Mouse (Mus musculus): ENCODE measurements around the gene Ptprk.

Ptprk gene

DNA sequence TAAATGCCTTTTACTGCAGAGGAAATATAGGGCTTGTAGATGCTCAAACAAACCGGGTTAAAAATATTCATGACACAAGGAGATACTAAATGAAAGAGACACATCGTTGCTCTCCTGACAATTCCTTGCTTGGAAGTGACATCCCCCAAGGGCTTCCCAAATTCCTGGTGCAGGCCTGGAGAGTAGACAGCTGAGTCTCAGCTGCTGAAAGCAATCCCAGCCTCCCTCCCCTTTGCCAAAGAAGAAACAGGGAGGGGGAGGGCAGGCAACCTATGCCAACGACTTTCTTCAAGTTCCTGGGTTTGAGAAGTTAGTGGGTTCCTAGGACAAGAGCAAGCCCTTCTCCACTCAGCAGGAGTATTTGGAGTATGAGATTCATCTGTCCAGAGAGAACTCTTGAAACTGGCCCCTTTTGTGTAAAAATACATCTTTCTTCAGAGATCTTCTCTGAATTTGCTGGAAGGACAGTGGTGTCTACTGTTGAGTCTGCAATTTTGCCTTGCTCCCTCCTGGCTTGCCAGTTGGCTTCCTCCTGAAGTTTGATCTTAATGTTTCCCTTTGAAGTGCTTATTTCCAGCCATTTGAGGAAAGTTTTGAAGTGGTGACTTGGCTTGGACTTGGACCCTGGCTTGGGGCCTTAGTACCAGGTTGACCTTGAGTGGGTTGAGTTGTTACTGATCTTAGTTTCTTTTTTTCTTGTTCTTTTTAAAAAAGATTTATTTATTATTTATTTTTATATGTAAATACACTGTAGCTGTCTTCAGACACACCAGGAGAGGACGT lies 111.6 kb downstream of the Ptprk start:
- DNase-seq (ENCODE audit: low spot score) = no peak

DNA sequence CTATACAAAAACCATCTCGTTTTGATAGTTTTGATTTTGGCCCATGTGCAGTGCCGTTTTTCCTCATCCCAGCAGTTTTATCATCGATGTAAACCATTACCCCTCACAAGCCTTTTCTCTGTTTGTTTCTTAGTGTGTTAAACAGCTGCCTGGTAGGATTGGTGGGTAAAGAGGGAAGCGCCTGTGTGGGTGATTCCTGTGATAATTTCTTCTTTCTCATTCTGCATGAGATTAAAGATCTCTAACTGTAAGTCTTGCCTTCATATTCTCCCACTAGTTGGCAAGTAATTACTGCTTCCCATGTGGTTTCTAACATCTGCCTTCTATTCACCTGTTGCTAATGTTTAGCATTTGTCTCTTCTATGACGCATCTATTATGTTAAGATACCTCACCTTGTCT lies 116.8 kb downstream of the Ptprk start:
- DNase-seq (ENCODE audit: low spot score) = no peak

DNA sequence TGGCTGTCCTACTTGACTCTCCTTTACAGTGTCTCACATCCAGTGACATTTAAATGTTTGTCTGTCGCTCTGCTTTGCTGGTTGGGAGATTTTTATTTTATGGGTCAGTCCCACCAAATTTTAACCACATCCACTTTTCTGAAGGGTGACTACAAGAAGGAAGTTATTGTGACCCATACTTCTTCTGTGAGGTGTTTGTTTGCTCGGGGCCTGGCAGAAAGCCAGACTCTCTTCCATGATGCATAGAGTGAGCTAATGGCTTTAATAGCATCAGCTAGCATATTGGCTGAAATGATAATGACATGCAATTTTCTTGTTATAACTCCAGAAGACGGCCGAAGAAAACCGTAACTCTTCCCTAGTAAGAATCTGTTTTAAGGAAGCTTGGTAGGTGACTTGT lies 119.0 kb downstream of the Ptprk start:
- DNase-seq (ENCODE audit: low spot score) = no peak

DNA sequence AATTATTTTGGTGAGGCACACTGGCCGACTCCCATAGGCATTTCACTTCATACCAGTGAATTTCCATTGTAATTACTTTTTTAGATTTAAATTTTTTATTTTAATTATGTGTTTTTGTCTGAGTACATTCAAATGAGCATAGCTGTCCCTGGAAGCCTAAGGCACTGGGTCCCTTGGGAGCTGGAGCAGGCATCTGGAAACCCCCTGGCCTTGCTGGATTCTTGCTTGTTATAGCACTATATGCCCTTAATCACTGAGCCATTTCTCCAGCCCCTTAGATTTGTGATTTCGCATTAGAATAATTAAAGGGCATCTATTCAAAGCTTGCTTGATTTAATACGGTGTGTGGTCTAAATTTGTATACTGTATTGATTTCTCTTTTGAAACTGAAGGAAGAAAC lies 126.0 kb downstream of the Ptprk start:
- no peak for DNase-seq (ENCODE audit: low spot score)

DNA sequence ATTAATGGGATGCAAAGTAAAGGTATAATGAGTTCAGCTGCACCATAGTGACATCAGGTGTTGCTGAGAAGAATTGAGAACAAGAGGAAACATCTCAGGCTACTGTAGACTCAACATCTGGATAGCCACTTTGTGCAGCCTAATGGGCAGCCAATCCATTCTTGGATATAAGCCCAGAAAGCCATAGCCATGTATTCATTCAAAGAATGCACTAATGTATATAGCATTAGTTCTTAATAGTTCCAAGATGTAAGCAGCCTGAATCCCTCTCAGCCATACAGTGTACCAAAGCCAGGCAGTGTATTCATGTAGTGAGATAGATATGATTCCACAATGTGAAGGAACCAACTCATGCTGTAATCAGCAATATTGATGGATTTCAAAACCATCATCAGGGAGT lies 134.8 kb downstream of the Ptprk start:
- no peak for DNase-seq (ENCODE audit: low spot score)

DNA sequence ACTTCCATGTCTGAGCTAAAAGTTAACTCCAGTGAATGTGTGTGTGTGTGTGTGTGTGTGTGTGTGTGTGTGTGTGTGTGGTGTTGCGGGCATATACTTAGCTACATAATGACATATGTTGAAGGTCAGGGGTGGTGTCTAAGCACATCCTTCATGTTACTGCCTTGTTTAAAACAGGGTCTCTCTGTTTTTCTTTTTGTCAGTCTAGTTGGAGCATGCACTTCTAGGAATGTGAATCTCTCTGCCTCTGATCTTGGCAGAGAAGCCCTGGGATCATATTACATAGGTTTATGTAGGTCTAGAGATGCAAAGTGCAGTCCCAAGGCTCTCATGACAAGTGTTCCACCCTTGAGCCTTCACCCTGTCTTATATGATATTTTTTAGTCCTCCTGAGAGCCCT lies 137.5 kb downstream of the Ptprk start:
- no peak for DNase-seq (ENCODE audit: low spot score)

DNA sequence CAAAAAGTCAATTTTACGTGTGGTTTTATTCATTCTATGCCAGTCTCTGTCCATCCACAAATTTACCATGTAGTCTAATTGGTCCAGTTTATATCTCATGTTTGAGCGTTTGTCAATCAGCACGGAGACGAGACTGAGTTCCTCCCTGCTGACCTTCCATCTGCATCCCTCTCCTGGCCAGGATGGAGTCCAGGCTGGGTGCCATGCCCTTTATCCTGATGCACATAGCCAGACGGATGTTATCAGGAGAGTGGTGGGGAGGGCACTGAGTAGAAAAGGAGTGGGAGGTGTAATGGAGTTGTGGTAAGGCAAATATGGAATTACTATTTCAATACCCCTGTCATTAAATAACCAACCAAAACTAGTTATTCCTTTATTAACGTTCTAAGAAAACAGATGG lies 140.5 kb downstream of the Ptprk start:
- DNase-seq (ENCODE audit: low spot score) = no peak

DNA sequence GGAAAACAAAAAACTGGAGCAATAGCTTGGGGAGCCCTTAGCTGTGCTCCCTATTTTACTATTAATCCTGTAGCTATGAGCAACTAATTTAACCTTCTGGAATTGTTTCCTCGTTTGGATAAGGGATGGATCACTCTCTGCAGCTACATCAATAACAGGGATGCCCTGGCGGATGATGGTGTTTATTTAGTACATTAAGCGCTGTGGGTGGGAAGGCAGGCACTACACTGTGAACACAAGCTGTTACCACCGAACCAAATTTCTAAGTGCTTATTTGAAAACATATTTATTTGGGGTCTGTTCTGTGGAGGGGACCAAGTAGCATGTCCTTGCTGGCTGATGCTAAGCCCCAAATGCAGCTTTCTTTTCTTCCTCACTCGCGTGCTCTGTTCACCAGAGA lies 149.0 kb downstream of the Ptprk start:
- DNase-seq (ENCODE audit: low spot score) = no peak

DNA sequence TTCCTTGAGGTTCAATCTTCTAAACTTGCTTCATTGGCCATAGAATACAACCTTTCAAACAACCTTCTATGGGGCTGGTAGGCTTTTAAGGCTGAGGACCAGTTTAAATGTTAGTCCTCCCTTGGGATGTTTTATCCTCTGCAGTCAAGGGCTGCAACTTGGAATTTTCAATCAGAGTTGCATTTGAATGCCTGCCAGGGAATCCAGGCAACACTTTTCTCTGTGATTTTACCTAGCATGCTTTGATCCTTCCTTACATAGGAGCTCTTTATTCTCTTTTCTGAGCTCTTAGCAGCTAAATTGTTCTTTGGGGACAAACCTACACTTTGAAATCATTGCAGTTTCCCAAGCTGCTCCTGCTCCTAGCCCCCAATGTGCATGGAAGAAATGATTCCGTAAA lies 149.8 kb downstream of the Ptprk start:
- no peak for DNase-seq (ENCODE audit: low spot score)

DNA sequence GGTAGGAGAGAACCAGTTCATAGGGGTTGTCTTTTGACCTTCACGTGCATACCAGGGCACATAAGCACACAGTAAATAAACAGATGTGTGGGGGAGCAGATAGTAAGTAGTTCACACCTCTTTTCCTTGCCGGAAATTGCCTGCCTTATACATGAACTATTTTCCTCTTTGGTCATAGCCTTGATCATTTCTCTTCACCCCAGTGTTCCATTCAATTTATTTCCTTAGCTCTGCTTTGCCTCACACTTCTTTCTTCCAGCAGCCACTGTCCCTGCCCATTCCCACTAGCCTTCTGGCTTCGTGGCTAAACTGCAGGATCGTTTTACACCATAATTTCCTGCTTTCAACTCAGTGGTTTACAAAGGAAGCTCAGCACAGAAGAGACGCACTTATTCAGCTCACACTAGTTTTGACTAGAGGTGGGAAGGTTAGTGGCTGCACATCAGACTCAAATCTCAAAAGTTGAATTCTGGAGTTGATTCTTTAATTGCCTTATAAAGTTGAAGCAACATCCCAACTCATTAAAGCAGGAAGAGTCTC lies 151.0 kb downstream of the Ptprk start:
- no peak for DNase-seq (ENCODE audit: low spot score)

DNA sequence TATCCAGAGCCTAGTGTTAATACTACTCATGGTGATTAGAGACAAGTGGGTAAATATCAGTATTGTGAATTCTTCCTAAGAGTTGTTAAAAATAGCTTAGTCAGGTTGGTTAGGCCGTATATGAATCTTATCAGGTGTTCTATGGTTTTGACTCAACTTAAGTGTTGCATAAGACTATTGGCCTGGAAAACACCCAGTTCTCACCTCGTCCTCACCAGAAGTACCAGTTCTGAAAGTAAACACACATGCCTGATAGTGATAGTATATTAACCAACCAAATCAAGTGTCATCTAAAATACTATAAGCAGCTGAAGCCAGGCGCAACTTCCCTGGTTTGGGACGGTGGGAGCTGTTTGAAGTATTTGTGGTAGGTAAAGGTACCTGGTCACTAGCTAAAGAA lies 153.1 kb downstream of the Ptprk start:
- no peak for DNase-seq (ENCODE audit: low spot score)

DNA sequence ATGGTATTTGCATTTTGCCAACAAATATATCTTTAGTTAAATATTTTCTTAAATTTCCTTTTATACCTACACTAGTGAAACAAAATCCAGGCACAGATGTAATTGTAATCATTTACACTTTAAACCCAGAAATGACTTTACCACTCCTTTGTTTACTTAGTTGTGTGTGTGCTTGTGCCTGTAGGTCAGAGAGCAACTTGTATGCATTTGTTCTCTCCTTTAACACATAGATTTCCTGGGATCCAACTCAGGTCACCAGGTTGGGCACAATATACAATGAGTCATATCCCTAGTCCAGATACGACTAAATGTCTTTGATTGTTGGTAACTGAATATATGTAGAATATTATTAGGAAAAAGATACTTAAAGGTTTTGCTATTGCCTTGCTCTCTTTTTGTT lies 153.6 kb downstream of the Ptprk start:
- DNase-seq (ENCODE audit: low spot score) = no peak

DNA sequence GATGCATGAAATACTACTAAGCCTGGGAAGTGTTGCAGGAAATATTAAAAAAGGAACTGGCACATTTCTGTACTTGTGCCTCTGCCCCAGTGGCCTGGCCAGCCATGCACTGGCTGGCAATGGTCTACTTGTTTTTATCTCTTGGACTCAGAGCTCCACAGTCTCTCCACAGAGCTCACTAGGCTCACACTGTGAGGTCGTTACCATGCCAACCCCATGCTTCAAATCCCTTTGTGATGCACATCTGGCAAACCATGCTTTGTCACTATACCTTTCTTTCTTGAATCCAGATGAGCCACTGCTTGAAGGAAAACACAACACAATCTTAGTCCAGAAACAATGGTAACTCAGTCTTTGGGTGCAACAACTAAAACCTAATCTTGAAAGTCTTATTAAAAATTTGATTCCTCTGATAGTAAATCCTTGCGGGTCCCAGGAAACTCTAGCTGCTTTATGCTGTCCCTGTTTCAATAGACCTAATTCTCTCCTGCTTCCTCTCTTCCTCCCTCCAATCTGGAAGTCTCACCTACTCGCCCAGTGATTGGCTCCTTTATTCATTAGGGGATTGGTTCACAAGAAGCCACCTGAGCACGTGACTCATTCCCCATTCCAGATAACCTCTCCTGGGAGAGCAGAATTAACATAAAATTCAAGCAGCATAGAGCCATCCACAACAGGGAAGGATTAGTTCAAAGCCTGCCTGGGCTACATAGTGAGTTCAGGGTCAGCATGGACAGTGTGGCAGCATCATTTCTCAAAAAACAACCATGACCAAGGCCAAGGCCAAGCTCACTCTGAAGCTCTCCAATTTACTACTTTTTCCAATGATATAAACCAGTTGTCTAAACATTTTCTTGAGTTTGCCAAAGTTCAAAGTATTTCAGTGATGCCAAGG lies 157.9 kb downstream of the Ptprk start:
- DNase-seq (ENCODE audit: low spot score) = no peak

DNA sequence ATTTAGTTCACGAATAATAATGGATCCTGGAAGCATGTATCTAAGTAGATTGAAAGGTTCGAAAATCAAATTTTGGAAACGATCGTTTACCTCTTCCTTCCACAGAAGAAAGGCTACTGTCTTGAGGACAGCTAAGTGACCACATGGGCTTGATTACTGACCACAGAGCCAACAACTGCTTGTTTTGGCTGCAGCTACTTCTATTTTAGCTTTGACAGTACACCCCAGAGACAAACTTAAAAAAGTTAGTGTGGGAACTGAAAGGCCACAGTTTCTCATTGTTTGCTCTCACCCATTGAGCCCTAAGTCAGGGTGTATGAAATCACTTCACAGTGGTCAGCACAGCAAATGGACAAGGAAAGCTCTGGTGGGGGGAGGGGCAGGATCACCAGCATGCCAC lies 174.4 kb downstream of the Ptprk start:
- DNase-seq (ENCODE audit: low spot score) = no peak

DNA sequence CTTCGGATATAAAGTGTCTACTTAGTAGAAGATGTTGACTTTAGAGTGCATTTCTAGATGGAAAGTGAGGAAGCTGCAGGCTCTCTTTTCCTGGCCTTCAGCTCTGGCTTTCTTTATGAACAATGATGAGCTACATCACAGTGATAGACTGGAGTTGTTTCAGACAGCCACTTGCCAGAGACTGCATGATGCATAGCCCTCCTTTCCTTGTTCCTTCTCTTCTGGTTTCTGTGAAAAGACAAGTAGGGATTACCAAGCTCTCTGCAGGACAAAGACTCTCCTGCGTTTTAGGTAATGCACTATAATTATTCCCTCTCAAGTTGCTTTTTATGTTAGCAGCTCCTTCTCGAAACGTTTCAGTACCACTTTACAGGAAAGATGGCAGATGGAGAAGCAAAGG lies 176.8 kb downstream of the Ptprk start:
- no peak for DNase-seq (ENCODE audit: low spot score)

DNA sequence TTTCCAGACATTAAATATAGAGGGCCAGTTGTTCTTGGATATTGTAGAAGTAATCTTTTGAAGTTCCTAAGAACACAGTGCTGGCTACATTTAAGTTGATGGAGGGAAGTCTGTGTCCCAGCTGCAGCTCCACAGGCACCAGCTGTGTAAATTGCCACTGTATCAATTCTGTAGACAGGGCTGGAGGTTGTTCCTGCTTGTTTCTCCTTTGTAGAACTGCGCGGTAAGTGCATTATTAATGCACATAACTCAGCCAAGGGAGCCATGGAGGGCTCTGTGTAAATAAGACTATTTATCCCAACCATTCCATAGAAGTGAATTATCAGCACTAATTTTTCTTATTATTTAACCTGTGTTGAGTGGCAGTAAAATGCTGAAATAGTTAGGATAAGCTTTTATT lies 186.0 kb downstream of the Ptprk start:
- DNase-seq (ENCODE audit: low spot score) = no peak

DNA sequence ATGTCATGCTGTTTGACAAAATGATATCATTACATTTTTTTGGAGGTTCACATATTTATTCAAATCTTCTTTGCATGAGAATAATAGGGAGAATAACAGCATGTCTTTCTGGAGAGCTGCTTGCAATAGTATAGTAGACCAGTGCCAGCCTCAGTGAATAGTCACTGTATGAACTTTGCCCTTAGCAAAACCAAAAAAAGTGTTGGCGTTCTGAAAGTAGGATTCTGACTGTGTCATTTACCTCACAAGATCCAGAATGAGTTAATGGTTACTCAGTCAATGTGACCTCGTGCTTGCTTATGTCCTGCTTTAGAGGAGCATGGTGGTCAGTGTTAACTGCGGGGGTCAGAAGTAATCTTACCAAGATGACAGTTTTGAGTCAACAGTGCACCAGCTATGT lies 187.5 kb downstream of the Ptprk start:
- DNase-seq (ENCODE audit: low spot score) = no peak

DNA sequence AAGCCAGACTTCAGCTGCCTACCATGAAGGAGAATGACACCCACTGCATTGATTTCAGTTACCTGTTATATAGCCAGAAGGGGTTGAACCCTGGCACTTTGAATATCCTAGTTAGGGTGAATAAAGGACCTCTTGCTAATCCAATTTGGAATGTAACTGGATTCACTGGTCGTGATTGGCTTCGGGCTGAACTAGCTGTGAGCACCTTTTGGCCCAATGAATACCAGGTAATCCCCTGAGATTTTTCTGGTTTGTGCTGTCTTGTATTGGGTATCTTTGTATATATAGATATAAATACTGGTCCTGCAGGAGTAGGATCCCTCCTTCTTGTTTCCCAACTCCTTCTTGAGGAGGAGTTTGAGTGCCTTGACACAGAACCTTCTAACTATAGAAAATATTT lies 188.9 kb downstream of the Ptprk start:
- no peak for DNase-seq (ENCODE audit: low spot score)

DNA sequence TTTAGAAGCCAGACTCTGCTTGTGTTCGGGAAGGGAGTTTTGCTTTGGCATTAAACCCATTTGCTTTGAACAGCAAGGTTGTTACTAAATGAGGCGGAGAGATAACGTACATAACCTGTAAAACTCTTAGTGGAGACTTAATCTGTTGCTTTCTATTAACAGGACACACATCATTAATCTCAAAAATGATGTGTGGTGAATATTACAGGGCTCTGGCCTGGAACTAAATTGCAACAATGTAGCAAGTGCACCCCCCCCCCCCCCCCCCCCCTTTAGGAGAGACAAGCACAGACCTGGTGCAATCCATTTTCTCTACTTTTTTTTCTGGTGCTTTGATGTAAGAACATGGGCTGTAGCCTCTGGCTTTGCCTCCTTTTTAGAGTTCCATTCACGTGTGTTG lies 195.7 kb downstream of the Ptprk start:
- DNase-seq (ENCODE audit: low spot score) = no peak

DNA sequence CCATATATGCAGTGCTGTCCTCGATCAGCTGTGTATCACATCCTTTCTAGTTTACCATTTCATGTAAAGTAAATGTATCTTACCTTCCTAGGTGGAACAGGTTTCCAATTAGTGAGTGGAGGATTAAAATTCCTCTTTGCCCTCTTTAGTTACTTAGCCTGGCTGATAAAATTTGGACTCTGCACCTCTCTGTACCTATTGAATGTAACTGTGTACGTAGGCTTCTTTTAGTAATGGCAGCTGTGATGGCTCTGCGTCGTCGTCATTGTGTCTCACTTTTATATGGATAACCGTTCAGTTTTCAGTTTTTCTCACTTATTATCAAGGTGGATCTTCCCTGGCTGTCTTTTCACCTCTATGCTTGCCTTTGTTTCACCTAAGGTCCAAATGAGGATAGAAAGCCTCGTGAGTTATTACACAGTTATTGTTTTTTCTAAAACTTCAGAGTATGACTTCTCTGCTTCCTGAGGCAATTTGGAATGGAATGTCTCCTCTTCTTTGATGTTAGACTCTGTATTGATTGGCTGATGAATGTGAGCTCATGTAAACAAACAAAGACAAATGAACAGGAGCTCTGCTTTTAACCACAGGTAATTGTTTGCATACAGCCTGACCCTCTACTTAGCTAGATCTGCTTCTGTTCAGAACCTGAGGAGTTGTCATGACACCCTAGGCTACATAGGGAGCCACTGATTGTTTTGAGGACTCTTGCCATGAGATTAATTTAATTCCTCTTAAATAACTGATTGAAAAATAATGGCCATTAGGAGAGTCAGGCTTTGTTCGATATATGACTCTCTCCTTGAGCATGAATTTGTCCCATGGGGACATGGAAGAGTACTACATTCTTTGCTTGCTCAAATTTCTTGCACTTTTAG lies 197.3 kb downstream of the Ptprk start:
- DNase-seq (ENCODE audit: low spot score) = no peak

DNA sequence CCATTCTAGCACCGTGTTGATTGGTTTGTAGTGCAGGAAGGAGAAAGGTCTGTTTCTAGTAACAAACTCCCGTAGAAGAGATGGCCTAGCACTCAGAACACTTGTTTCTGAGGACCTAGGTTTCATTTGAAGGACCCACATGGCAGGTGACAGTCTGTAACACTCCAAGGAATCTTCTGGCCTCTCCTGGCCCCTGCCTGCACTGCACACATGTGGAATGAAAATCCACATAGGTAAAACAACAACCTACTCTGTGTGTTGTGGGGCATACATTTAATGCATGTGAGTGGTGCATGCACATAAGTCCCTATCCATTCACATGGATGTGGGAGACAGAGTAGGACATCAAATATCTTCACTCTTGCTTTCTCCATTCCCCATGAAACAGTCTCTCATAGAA lies 204.1 kb downstream of the Ptprk start:
- DNase-seq (ENCODE audit: low spot score) = no peak

DNA sequence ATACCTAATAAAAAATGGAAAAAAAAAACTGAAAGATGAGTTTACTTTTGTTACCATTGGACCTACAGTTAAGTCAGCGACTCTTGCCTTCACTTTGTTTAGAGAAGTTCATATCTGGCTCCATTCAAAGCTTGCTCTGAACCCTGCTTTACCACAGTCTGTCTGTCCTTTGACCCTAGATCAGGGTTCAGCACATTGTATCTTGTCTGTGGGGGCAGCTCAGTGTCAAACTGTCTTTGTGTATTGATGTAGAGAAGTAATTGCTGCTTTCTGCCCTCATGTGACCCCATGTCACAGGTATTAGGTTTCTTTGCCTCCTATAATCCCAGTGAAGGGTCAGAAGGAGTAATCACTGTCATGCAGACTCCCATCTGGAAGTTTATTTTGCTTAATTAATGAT lies 222.9 kb downstream of the Ptprk start:
- DNase-seq (ENCODE audit: low spot score) = no peak

All from ovary, postnatal 36 days (tissue).